Mouse (Mus musculus): ENCODE results near the gene Mlx. TPM values are rescaled to one million over a fixed set of nuclear protein-coding genes. Genes with fewer than 3 reads are reported as not detected.

Gene Mlx
- total RNA-seq, 2 experiments from 2014 or later = 17.5 to 17.7 TPM

DNA sequence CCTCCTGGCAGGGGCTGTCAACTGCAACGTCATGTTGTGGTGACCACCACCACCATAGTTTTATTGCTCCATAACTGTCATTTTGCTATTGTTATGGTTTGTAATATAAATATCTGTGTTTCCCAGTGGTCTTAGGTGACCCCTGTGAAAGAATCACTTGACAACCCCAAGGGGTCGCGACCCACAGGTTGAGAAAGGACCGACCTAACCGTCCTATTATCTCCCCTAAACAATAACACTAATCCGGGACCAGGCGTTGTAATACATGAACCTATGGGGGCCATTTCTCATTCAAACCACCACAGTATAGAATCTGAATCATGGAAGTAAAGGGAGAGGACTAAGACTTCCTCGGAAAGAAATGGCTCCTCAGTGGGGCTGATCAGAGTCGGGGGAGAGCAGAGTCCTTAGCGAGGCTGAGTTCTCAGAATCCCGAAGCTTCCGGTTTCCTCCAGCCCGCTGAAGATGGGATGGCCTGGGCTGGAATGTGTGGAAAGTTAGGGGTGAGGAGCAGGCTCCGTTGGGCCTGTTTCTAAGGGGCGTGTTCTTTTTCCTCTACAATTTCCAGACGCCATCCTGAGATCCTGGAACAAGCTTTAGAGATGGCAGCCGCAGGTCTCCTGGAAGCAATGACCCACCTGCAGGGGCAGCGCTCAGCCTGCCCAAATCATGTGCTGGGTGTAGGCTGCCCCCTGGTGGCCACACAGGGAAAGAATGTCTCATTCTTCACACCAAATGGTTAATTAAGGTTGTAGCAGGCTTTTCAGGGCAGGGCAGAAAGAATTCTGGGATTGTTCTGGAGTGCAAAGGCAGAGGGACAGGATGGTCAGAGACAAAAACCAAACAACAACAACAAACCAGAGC lies 20.3 kb upstream of the Mlx start:
- peak; percentile 92 for DNase-seq

DNA sequence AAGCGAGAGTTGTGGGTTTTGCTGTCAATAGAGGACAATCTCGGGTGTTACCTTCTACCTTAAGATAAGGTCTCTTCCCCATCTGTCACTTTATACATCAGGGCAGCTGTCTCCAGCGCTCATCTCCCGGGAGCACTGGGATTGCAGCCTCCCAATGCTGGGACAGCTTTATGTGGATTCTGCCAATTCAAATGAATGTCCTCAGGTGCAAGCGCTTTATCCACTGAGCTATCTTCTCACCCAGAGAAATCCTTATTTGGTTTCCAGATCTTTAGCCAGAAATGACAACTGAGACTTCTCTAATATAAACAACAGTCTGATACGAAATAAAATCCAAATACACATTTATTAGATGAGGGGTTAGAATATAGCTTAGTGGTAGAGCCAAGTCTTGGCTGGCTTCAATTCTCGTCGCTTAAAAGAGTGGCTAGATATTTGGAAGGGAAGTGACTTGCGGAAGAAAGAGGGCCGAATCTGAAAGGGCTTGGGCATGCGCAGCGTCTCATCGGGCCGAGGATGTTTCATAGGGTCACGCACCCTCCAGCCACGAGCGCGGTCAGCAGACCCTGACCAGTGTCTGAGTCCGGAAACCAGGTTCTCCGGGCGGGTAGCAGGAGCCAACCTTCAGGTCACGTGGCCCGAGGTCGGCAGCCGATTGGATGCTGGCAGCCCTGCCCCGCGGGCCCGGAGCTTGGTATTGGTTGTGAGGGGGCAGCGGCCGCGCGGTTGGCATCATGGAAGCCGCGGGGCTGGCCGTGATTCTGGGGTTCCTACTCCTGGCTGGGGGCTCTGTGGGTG lies 17.5 kb upstream of the Mlx start, which contains the start of gene Naglu:
Naglu (plus strand) TSS at position 622 of the 798 bp plus-strand sequence.
- peak; percentile 96 for DNase-seq

DNA sequence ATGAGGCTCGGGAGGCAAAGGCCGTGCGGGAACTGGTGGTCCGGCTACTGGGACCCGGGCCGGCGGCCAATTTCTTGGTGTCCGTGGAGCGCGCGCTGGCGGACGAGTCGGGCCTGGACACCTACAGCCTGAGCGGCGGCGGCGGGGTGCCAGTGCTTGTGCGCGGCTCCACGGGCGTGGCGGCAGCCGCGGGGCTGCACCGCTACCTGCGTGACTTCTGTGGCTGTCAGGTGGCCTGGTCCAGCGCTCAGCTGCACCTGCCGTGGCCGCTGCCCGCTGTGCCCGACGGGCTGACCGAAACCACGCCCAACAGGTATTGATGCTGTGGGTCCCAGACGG lies 16.9 kb upstream of the Mlx start:
- no peak for DNase-seq

DNA sequence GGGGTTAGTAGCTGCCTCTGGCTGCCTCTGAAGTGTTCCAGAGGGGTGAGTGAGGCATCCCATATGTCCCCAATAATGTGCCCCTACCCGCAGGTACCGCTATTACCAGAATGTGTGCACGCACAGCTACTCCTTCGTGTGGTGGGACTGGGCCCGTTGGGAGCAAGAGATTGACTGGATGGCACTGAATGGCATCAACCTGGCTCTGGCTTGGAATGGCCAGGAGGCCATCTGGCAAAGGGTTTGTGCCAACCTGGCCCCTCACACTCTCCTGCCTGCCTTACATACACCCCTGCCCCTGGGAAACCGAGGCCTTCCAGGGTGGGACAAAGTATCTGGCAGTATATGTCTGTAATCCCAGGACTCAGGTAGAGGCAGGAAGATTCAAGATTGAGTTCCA lies 16.1 kb upstream of the Mlx start:
- no peak for DNase-seq

DNA sequence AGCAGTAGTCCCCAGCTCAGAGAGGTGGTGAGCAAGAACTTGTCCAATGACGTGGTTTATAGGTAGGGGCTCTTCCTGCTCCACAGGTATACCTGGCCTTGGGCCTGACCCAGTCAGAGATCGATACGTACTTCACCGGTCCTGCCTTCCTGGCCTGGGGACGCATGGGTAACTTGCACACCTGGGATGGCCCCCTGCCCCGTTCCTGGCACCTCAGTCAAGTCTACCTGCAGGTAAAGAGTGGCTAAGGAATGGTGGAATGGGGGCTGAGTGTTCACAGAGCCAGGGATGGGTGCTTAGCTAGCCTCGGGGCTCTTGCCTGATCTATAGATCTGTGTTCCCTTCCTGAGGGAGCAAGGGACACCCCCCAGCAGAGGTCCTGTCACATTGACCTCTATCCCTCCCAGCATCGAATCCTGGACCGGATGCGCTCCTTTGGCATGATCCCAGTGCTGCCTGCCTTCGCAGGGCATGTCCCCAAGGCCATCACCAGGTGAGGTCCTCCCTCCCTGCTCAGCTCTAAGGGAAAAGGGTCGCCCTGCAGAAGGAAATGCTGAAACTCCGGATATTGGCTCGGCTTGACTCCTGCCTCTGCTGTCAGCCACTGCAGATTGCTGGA lies 15.2 kb upstream of the Mlx start:
- no peak for DNase-seq

DNA sequence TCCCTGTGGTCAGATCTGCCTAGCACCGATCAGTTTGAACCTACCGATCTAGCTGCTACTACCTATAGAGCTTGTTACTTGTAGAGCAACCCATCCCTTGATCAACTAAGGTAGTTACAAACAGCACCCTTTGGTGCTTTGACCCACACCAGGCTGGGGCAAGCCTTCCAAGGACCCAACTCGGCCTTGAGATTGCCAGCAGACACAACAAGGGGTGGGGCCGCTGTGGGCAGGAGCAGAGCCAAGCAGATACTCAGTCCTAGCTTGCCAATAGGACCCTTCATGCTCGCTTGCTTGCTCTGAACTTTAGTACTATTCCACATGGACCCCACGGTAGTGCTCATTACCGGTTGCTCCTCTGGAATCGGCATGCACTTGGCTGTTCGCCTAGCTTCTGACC lies 9.0 kb upstream of the Mlx start, which contains the start of gene Hsd17b1:
Hsd17b1 (plus strand) TSS at position 291 of the 400 bp plus-strand sequence.
- DNase-seq = no peak

DNA sequence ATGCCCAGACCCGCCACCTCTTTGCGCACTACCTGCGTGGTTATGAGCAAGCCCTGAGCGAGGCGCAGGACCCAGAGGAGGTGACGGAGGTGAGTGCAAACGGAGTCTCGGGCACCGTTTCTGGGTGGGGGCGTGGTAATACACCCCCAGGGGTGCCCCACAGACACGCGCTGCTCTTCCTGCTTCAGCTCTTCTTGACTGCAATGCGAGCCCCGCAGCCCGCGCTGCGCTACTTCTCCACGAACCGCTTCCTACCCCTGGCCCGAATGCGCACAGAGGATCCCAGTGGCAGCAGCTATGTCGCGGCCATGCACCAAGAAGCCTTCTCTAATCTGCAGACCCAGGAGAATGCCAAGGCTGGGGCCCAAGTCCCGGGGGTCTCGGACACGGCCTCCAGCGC lies 7.3 kb upstream of the Mlx start:
- no peak for DNase-seq

DNA sequence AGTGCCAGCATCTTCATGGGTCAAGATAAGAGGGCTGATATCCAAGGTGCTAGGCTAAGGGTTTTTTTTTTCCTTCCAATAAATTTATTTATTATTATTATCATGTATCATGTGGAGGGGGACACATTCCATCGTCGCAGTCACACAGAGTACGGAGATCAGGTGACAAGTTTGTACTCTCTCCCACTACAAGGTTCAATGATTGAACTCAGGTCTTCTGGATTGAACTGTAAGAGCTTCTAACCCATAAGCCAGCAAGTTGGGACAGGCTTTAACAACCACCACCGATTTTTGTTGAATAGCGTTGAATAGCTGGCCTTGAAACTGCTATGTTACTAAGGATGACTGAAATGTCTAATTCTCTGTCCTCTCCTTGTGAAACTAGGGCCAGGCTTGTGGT lies 6.7 kb upstream of the Mlx start:
- DNase-seq = no peak

DNA sequence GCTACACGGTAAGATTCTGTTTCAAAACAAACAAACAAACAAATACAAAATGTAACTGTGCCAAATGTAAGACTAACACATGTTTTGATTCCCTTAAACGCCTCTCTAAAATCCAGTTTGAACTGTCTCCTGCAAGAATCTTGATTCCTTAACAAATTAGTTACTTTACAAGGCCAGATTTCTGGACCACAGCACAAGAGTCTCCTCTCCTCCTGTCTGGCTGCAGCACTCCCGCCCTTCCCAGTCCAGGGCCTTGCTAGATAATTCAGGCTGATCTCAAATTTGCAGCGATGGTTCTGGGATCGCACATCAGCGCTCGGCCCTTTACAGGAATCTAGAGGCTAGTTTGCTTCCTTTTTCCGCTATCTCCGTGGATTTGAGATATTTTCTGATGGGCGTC lies 5.4 kb upstream of the Mlx start:
- DNase-seq = no peak

DNA sequence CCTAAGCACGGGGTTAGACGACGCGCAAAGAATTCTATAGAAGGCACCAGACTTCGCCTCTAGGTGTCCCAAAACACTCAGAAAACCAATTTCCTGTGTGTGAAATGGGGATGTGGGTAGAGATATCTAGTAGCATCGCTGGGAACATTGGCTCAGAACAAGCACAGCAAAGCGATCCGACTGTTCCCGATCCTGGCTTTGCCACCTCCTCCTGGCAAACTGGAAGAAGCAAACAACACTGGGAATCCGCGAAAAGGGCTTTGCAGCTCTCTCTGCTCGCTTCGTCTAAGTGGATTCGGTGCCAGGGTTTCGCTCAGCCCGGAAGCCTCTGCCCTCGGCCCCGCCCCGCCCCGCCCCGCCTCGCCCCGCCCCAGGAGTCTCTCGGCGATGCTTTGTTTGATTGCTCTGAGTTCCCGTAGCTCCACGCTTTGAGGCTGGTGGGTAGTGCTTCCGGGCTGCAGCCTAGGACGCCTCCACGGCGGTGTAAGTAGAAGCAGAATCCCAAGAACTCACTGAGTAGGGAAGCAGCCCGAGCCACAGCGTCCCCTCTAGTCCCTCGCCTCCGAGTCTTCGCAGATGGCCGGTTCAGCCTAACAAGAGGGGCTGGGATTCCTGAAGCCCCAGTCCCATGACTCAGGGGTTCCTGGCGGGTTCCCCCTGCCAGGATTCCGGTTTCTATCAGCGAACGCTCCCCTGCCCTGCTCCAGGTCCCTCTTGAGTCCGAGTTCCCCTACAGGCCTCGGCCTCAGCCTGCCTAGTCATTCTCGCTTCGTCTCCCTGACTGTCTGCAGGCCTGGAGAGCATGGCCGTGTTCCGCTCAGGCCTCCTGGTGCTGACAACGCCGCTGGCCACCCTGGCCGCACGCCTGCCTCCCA lies 4.6 kb upstream of the Mlx start, which contains the start of gene Coasy:
Coasy (plus strand) TSS at position 358 of the 875 bp plus-strand sequence.
- DNase-seq = peak; percentile 86

DNA sequence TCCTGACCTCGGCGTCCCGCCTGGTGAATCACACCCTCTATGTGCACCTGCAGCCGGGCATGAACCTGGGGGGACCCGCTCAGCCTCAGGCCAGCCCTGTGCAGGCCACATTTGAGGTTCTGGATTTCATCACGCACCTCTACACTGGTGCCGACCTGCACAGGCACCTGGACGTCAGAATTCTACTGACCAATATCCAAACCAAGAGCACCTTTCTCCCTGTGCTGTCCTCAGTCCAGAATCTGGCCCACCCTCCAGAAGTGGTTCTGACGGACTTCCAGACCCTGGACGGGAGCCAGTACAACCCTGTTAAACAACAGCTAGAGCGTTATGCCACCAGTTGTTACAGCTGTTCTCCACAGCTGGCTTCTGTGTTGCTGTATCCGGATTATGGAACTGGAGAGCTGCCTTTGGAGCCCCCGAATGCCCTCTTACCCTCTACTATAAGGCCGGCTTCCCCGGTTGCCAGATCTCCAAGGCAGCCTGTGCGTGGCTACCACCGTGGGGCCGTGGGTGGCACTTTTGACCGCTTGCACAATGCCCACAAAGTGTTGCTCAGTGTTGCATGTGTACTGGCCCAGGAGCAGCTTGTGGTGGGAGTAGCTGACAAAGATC lies 3.9 kb upstream of the Mlx start:
- no peak for DNase-seq

DNA sequence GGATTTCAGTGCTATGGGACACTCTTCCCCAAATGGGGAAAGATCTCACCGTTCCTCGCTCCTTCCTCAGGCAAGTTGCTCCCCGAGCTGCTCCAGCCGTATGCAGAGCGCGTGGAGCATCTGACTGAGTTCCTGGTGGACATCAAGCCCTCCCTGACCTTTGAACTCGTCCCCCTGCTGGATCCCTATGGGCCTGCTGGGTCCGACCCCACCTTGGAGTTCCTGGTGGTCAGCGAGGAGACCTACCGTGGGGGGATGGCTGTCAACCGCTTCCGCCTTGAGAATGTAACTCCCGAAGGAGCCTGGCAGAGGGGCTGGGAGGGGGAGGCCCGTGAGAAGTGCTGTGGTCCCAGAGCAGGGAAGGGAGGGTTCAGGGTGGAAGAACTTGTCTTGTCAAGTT lies 2.8 kb upstream of the Mlx start:
- DNase-seq = no peak

DNA sequence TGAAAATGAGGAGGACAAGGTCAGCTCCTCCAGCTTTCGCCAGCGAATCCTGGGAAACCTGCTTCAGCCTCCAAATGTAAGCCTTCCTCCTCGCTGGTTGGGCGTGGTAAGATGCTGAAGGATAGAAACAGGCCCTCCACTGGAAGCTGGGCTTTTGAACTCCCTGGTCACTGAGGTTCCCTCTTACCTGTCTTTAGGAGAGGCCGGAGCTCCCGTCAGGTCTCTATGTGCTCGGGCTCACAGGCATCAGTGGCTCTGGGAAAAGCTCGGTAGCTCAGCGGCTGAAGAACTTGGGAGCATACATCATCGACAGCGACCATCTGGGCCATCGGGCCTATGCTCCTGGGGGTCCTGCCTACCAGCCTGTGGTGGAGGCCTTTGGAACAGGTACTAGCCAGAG lies 2.3 kb upstream of the Mlx start:
- no peak for DNase-seq

DNA sequence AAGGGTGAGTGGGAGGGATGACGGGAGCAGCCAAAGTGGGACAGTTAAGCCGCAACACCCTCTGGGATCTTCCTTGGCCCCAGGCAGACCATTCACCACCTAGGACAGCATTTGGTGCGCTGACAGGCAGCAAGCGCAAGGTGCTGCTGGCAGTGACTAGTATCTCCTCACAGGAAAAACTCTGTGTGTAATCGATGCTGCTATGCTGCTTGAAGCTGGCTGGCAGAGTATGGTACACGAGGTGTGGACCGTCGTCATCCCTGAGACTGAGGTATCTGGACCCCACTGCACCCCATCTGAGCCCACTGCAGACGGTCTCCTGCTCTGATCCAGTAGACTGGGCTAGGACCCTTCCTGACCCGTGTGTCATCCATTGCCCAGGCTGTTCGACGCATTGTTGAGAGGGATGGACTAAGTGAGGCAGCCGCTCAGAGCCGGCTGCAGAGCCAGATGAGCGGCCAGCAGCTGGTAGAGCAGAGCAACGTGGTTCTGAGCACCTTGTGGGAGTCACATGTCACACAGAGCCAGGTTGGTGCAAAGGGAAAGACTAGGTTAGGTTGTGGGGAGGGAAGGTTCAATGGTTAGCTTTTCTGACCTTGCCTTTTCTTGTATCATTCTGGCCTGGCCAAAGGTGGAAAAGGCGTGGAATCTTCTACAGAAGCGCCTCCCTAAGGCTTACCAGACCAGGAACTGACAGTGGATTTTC lies 1.3 kb upstream of the Mlx start:
- no peak for DNase-seq

DNA sequence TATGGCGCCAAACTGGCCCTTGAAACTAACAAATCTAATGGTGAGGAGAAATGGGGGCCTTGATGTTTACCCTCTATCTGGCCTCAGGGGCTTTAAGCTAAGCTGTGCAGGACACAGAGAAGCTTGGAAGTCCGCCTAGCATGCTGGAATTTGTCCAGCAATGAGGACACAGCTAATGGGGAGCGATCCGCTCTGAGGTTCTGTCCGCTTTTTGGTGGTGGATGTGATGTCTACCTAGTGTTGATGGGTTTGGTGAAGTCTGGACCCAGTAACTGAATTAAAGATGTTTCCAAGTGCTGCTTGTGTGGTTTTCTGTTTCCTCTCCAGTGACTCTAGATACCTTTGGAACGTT lies 778 bp upstream of the Mlx start:
- DNase-seq = no peak

DNA sequence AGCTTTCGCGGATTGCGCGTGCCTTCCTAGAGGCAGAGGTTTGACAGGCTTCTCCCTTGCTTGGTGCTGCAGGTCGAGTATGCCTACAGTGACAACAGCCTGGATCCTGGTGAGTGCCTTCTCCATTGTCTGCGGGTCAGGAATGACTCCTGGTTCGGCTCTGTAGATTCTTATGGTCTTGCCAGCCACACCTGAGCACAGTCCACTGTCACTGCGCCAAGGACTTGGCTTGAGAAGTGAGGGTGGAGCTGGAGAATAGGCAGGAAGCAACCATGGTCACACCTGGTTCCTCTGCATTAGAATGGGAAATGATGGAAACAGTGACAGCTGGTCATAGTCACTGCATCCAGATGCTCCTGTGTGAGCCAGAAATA lies 592 bp downstream of the Mlx start:
- DNase-seq = no peak

DNA sequence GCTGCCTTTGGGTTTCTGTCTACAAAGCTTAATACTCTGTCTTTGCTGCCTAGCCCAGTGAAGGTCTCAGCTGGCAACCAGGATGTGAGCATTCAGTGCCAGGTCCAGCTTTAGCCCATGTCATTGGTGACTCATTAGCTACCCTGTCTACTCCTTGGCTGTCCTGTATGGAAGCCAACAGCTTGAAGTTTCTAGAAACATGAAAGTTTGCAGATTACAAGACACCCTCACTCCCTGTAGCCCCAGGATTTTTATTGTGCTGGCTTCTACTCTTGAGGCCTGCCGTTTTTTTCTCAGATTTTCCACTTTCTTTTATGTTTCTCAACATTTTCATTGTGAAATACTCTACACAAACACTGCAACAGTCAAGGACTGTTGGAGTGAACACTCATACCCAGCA lies 2.9 kb downstream of the Mlx start:
- no peak for DNase-seq

DNA sequence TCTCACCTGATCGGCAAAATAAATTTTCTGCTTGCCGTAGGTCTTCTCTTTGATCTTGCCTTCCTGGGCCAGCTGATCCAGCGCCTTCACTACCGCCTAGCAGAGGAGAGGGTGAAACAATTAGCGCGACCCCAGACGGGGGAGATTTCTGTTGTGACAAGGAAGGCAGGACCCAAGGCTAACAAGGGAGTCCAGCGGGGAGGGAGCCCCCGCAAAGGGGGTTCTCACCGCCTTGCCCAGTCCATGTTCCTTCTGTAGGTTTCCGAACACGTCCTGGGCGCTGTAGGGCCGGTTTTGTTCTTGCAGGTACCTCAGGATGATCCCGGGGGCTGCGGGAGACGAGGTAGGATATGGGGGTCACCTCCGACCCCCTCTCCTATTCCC lies 7.8 kb downstream of the Mlx start:
- no peak for DNase-seq

DNA sequence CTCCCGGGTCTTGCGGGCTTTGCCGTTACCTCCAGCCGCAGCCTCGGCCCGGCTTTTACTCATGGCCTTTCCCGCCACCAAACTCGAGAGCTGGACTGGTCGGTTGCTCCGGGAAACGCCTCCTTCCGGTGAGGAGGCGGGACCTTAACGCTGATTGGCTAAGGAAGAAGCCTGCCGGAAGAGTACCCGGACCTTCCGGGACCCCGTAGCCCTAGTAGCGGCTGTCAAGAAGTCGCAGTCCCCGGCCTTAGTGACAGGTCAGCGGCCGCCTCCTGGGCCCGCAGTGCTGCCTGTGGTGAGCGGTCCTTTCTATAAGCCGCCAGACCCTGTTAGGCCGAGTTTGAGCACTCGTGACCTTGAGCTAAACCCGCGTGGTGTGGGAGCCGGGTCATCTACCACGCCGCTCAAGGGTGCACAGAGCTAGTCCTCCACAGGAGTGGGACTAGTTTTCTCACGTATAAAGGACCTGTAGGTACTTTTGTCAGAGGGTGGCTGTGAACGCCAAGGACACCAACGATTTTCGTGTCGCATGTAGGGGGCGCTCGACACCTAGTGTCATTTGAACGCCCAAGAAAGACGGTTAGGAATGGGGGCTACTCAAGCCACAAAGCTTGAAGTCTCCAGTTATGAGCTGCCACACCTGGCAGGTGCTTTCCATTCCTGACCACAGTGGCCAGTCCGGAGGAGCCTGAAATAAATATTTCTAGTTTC lies 8.4 kb downstream of the Mlx start, which contains the start of gene Psmc3ip:
Psmc3ip (minus strand) TSS at position 123 of the 711 bp plus-strand sequence.
- peak; percentile 97 for DNase-seq

DNA sequence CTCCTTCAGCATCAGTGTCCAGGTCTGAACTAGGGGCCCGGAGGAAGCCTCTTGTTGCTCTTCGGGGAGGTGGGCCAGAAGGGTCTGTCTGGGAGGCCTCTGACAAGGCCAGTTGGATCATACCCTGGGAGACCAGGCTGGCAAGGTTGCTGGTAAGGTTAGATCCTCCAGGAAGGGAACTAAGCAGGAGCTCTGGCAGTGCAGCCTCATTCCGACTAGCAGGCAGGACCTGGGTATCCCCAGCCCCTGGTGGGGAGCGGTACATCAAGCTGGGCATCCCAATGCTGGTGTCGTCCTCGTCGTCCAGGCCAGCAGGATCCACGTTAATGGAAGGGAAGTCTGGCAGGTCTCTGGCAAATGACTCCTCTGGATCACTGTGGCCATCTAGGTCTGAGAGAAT lies 11.2 kb downstream of the Mlx start:
- no peak for DNase-seq

DNA sequence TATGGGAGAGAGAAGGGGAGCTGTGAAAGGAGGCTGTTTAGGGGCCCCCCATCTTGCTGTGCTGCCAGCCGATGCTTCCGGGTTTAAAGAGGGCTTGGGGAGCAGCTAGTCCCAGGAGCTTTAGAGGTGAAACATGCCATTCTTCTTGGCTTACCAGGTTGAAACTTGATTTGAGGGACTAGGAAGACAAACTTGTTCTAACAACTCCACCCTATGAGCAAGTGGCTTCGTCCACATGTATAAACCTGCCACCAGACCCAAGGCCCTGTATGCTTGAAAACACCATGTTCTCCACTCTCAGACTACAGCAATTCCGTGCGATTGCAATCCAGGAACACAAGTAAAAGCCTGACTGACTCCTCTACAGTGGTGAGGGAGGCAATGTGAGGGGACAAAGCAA lies 15.9 kb downstream of the Mlx start:
- no peak for DNase-seq
